Mouse (Mus musculus) myocyte (in vitro differentiated cells): ENCODE measurements around the gene Tcf25. TPM values are rescaled to one million over a fixed set of nuclear protein-coding genes. Genes with fewer than 3 reads are reported as not detected.
"Not testable (repeated sequence)": the region's sequence is repeated elsewhere in the genome, so short reads cannot be mapped to it uniquely, and the experiment has no call there.

Experiments used
- H3K27me3 ChIP-seq: one replicate; pipeline ENCODE4 v1.6.1; 2011; ENCODE audit not compliant: control insufficient read depth, insufficient read depth, insufficient read length
- H3K36me3 ChIP-seq: one replicate; pipeline ENCODE4 v1.6.1; 2011; ENCODE audit not compliant: control insufficient read depth, insufficient read depth
- H3K4me2 ChIP-seq: one replicate; pipeline ENCODE4 v1.6.1; 2011; ENCODE audit warnings: low read depth, control low read depth
- H3K4me3 ChIP-seq: one replicate; pipeline ENCODE4 v1.5.1; 2011; ENCODE audit warnings: mild to moderate bottlenecking, control low read depth, moderate library complexity
- H3K79me2 ChIP-seq: one replicate; pipeline ENCODE4 v1.6.1; 2011; ENCODE audit not compliant: control insufficient read depth, insufficient read depth
- H3ac ChIP-seq: one replicate; pipeline ENCODE4 v1.6.1; 2011; ENCODE audit not compliant: control insufficient read depth, insufficient read length
- CEBPB ChIP-seq: IDR thresholded peaks from 2 replicates; pipeline ENCODE4 v1.6.1; 2011; ENCODE audit warnings: mild to moderate bottlenecking, moderate library complexity; ENCODE audit not compliant: poor library complexity, insufficient read depth, severe bottlenecking
- E2F4 ChIP-seq: IDR thresholded peaks from one replicate; pipeline ENCODE4 v1.6.1; 2011; ENCODE audit warnings: mild to moderate bottlenecking, control low read depth, moderate library complexity; ENCODE audit not compliant: insufficient read depth
- MAX ChIP-seq: IDR thresholded peaks from one replicate; pipeline ENCODE4 v1.6.1; 2011; ENCODE audit warnings: low read depth, mild to moderate bottlenecking, control low read depth
- MYOD1 ChIP-seq, 3 experiments: IDR thresholded peaks; one replicate each; pipeline ENCODE4 v1.6.1; 2011; ENCODE audit warnings: control low read depth in 2 of 3, low read depth in 2 of 3, mild to moderate bottlenecking in 2 of 3, moderate library complexity in 1 of 3; ENCODE audit not compliant: insufficient read length in 2 of 3, control insufficient read depth in 1 of 3
- MYOG ChIP-seq, 3 experiments: IDR thresholded peaks; one replicate each; pipeline ENCODE4 v1.6.1; 2011; ENCODE audit warnings: control low read depth in 2 of 3, low read depth in 2 of 3, mild to moderate bottlenecking in 2 of 3; ENCODE audit not compliant: insufficient read length in 2 of 3, control insufficient read depth in 1 of 3, insufficient read depth in 1 of 3
- POLR2A ChIP-seq: IDR thresholded peaks from one replicate; pipeline ENCODE4 v1.6.1; 2011; ENCODE audit warnings: low read depth, mild to moderate bottlenecking, control low read depth, moderate library complexity; ENCODE audit not compliant: insufficient read length
- POLR2AphosphoS2 ChIP-seq: IDR thresholded peaks from one replicate; pipeline ENCODE4 v1.6.1; 2011; ENCODE audit warnings: low read depth, control low read depth; ENCODE audit not compliant: insufficient read length
- REST ChIP-seq: IDR thresholded peaks from one replicate; pipeline ENCODE4 v1.6.1; 2011; ENCODE audit warnings: mild to moderate bottlenecking, control low read depth, moderate library complexity; ENCODE audit not compliant: insufficient read depth, insufficient read length
- SRF ChIP-seq: IDR thresholded peaks from one replicate; pipeline ENCODE4 v1.6.1; 2011; ENCODE audit warnings: low read depth; ENCODE audit not compliant: control insufficient read depth, insufficient read length
- TCF12 ChIP-seq: IDR thresholded peaks from one replicate; pipeline ENCODE4 v1.6.1; 2011; ENCODE audit warnings: mild to moderate bottlenecking, control low read depth; ENCODE audit not compliant: poor library complexity, insufficient read depth, severe bottlenecking
- TCF3 ChIP-seq: IDR thresholded peaks from one replicate; pipeline ENCODE4 v1.6.1; 2011; ENCODE audit warnings: low read depth, control low read depth; ENCODE audit not compliant: insufficient read length
- USF1 ChIP-seq: IDR thresholded peaks from one replicate; pipeline ENCODE4 v1.6.1; 2011; ENCODE audit warnings: low read depth, mild to moderate bottlenecking, control low read depth, moderate library complexity
- polyA plus RNA-seq: library from polyadenylated mRNA; unstranded; fragments of >200 nt; fragmentation: generic; extraction: Trizol; gene quantifications from one replicate; pipeline ENCODE4 v1.2.1, GENCODE M21; 2012; ENCODE audit warnings: missing spikeins

The Tcf25 gene
- polyA plus RNA-seq, 1 experiment, result 177 TPM

DNA sequence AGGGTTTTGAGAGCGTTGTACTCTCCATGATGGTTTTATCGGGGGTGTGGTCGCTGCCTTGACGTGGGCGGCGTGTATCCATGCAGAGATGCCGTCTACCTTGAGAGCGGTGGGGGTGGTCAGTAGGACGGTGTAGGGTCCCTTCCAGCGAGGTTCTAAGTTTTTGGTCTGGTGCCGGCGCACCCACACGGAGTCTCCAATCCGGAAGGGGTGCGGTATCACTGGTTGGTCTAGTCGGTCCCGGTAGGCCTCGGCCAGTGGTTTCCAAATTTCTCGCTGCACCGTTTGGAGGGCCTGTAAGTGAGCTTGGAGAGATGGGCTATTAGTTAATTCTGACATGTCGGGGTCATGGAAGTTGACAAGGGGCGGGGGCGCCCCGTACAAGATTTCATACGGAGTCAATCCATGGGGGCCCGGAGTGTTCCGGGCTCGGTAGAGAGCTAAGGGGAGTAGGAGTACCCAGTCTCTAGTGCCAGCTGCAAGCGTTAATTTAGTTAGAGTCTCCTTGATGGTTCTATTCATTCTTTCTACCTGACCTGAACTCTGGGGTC, 54.9 kb downstream of the Tcf25 start:
- no peak overlapping the region for H3ac ChIP-seq
- H3K36me3 ChIP-seq, result no peaks in the 10 kb centered on the region
- no peak overlapping the region for H3K4me3 ChIP-seq
- no peak overlapping the region for H3K4me2 ChIP-seq
- TF ChIP-seq MAX (no peak), USF1 (no peak), MYOG (IDR thresholded peaks at IDR 0.05; ENCODE audit: control insufficient read depth in 1 of 3, insufficient read depth in 1 of 3, insufficient read length in 2 of 3, low read depth in 2 of 3) (no peak), MYOD1 (IDR thresholded peaks at IDR 0.05; ENCODE audit: control insufficient read depth in 1 of 3, insufficient read length in 2 of 3, low read depth in 2 of 3) (no peak)
- H3K27me3 ChIP-seq, result no peaks in the 10 kb centered on the region
- no peaks in the 10 kb centered on the region for H3K79me2 ChIP-seq

DNA sequence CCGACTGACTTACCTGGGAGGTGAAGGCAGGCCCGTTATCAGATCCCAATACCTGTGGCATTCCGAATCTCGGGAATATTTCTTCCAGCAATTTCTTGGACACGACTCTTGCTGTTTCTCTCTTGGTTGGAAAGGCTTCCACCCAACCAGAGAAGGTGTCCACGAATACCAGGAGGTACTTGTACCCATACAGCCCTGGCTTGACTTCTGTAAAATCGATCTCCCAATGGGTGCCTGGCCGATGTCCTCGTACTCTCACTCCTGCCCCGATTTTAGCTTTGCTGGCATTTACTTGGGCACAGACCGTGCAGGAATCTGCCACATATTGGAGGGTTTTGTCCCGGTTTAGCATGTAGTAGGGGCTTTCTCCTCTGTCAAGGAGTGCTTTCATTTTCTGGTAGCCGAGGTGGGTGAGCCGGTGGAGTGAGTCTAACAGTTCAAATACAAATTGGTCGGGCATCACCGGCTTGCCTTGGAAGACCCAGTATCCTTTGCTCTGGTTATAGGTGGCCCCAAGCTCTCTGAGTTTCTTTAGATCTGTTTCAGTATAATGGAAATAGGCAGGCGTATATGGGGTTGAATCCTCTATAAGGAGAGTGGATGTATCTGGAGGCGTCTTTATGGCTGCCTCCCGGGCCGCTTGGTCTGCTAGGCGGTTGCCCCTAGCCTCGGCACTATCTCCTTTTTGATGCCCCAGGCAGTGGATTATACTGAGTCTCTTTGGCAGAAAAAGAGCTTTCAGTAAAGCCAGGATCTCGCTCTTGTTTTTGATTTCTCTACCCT, 55.6 kb downstream of the Tcf25 start:
- H3K36me3 ChIP-seq, result no peaks in the 10 kb centered on the region
- no peak overlapping the region for H3K4me2 ChIP-seq
- no peak overlapping the region for H3ac ChIP-seq
- H3K4me3 ChIP-seq, result no peak overlapping the region
- TF ChIP-seq MYOD1 (IDR thresholded peaks at IDR 0.05; ENCODE audit: control insufficient read depth in 1 of 3, insufficient read length in 2 of 3, low read depth in 2 of 3), result no peak
- TF ChIP-seq CEBPB, result no peak
- no peak for TF ChIP-seq MAX
- no peak for TF ChIP-seq POLR2AphosphoS2
- TF ChIP-seq MYOG (IDR thresholded peaks at IDR 0.05; ENCODE audit: control insufficient read depth in 1 of 3, insufficient read depth in 1 of 3, insufficient read length in 2 of 3, low read depth in 2 of 3), result no peak
- no peak for TF ChIP-seq USF1
- no peak for TF ChIP-seq POLR2A
- TF ChIP-seq TCF3, result no peak
- no peak for TF ChIP-seq SRF
- TF ChIP-seq TCF12, result no peak
- TF ChIP-seq REST, result no peak
- no peak for TF ChIP-seq E2F4
- H3K27me3 ChIP-seq, result no peaks in the 10 kb centered on the region
- no peaks in the 10 kb centered on the region for H3K79me2 ChIP-seq

DNA sequence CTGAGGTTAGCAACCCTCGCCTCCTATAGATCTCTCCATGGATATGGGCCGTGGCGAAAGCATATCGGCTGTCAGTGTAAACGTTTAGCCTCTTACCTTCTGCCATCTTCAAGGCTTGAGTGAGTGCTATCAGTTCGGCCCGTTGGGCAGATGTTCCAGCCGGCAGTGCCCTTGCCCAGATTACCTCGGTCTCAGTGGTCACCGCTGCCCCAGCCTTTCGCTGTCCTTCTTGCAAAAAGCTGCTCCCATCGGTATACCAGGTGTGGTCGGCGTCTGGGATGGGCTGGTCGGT, 56.1 kb downstream of the Tcf25 start:
- not testable (repeated sequence) for H3K4me2 ChIP-seq, H3ac ChIP-seq, H3K4me3 ChIP-seq, H3K36me3 ChIP-seq, H3K27me3 ChIP-seq, H3K79me2 ChIP-seq

DNA sequence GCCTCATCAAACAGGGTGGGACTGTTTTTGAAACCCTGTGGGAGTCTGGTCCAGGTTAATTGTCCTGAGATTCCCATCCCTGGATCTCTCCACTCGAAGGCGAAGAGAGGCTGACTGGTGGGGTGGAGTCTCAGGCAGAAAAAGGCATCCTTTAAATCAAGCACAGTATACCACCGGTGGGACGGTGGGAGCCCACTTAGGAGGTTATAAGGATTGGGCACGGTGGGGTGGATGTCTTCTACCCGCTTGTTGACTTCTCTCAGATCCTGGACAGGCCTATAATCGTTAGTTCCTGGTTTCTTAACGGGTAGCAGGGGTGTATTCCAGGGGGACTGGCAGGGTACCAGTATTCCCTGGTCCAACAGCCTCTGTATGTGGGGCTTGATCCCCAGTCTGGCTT, 57.4 kb downstream of the Tcf25 start:
- not testable (repeated sequence) for H3ac ChIP-seq, H3K36me3 ChIP-seq, H3K4me3 ChIP-seq, H3K27me3 ChIP-seq, H3K4me2 ChIP-seq, H3K79me2 ChIP-seq

DNA sequence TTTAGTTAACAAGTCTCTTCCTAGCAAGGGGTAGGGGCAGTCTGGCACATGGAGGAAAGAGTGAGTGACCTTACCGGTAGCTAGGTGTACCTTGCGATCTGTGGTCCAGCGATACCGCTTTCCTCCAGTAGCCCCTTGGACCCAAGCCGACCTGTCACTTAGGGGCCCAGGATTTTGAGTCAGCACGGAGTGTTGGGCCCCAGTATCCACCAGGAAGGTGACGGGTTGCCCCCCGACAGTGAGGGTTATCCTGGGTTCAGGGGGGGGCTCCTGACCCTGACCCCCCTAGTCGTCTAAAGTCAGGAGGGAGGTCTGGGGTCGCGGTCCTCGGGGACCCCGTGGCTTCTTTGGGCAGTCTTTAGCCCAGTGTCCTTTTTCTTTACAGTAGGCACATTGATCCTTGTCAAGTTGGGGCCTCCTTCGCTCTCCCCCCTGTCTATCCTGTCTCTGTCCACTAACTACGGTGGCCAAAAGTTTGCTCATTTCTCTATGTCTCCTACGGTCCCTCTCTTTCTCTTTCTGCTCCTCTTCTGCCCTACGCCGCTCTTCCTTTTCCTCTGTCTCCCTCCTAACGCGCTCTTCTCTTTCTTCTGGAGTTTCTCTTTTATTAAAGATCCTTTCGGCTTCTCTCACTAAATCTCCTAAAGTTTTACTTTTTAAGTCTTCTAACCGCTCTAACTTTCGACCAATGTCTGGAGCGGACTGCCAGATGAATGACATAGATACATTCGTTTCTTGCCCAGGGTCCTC, 58.2 kb downstream of the Tcf25 start:
- H3K36me3 ChIP-seq, result no peaks in the 10 kb centered on the region

More for the DNA sequence above, 58.2 kb downstream of the Tcf25 start:
- Histone ChIP-seq H3K4me3 (no peak overlapping the region), H3K4me2 (no peak overlapping the region), H3K27me3 (no peaks in the 10 kb centered on the region), H3ac (no peak overlapping the region), H3K79me2 (no peaks in the 10 kb centered on the region)
- TF ChIP-seq TCF12 (no peak), MYOG (IDR thresholded peaks at IDR 0.05; ENCODE audit: control insufficient read depth in 1 of 3, insufficient read depth in 1 of 3, insufficient read length in 2 of 3, low read depth in 2 of 3) (no peak), MAX (no peak), MYOD1 (IDR thresholded peaks at IDR 0.05; ENCODE audit: control insufficient read depth in 1 of 3, insufficient read length in 2 of 3, low read depth in 2 of 3) (no peak), POLR2A (no peak), REST (no peak), SRF (no peak), E2F4 (no peak), CEBPB (no peak), POLR2AphosphoS2 (no peak), TCF3 (no peak), USF1 (no peak)
